Mouse (Mus musculus) skeletal muscle tissue, adult 2 months (tissue): Measurements from ENCODE around the gene Rnase10.
"Not testable (repeated sequence)": the region's sequence is repeated elsewhere in the genome, so short reads cannot be mapped to it uniquely, and the experiment has no call there.

ENCODE experiments used
- DNase-seq: peaks from one replicate; pipeline ENCODE4 v3.0.0-alpha.2; 2012; ENCODE audit warnings: low read depth, low spot score

Gene Rnase10

GRCm38 (mm10) chr14:51009572-51009971, 2.0 kb downstream of the Rnase10 start:
- DNase-seq = no peak

GRCm38 (mm10) chr14:51014724-51015123, 7.2 kb downstream of the Rnase10 start:
- not testable (repeated sequence) for DNase-seq

GRCm38 (mm10) chr14:51015780-51016179, 8.2 kb downstream of the Rnase10 start:
- no peak for DNase-seq

- DNase-seq = peak; percentile 49
Measured at GRCm38 (mm10) chr14:51017256-51017655, 9.7 kb downstream of the Rnase10 start.

GRCm38 (mm10) chr14:51023457-51023856, 15.9 kb downstream of the Rnase10 start:
- DNase-seq = no peak

GRCm38 (mm10) chr14:51024820-51025219, 17.3 kb downstream of the Rnase10 start:
- DNase-seq = no peak

GRCm38 (mm10) chr14:51026391-51027133, 19.0 kb downstream of the Rnase10 start:
- peak; percentile 57 for DNase-seq

GRCm38 (mm10) chr14:51027387-51028155, 20.0 kb downstream of the Rnase10 start:
- no peak for DNase-seq

- DNase-seq = no peak
Measured at GRCm38 (mm10) chr14:51035206-51035605, 27.7 kb downstream of the Rnase10 start.

GRCm38 (mm10) chr14:51036214-51036613, 28.7 kb downstream of the Rnase10 start:
- DNase-seq = no peak

GRCm38 (mm10) chr14:51041769-51042168, 34.2 kb downstream of the Rnase10 start, which contains the start of gene Rnase9:
TSS of gene Rnase9 (minus strand) at chr14:51041869.
- DNase-seq = no peak

- DNase-seq = no peak
Measured at GRCm38 (mm10) chr14:51047846-51048245, 40.3 kb downstream of the Rnase10 start.

GRCm38 (mm10) chr14:51050063-51050462, 42.5 kb downstream of the Rnase10 start, which contains the start of gene Rnase11:
TSS of gene Rnase11 (minus strand) at chr14:51050163.
- no peak for DNase-seq

- DNase-seq = no peak
Measured at GRCm38 (mm10) chr14:51051941-51052340, 44.4 kb downstream of the Rnase10 start.

- DNase-seq = no peak
Measured at GRCm38 (mm10) chr14:51053176-51053575, 45.6 kb downstream of the Rnase10 start.

- no peak for DNase-seq
Measured at GRCm38 (mm10) chr14:51054243-51055237, 47.0 kb downstream of the Rnase10 start.

GRCm38 (mm10) chr14:51057401-51057831, 49.9 kb downstream of the Rnase10 start, which contains the start of gene Rnase12:
TSS of gene Rnase12 (minus strand) at chr14:51057661.
- DNase-seq = no peak
